Mouse (Mus musculus) gastrocnemius, postnatal 14 days (tissue): ENCODE measurements around the gene Mlycd. TPM values are rescaled to one million over a fixed set of nuclear protein-coding genes. Genes with fewer than 3 reads are reported as not detected.

ENCODE experiments used
- DNase-seq: peaks from one replicate; pipeline ENCODE4 v3.0.0; 2021; ENCODE audit warnings: mixed read lengths
- intact Hi-C: fragments of 180-260 bp; cut with DNase I; formaldehyde crosslinking; loops from one replicate; pipeline ENCODE4 v1.15.1; 2025; ENCODE audit warnings: low total_unique reads
- total RNA-seq, 2 experiments: library from RNA; stranded (reverse); gene quantifications; 2 replicates each; pipeline ENCODE4 v1.2.3; 2021

Gene Mlycd
- total RNA-seq, 2 experiments from 2014 or later, result 67.6 to 94.0 TPM

DNA sequence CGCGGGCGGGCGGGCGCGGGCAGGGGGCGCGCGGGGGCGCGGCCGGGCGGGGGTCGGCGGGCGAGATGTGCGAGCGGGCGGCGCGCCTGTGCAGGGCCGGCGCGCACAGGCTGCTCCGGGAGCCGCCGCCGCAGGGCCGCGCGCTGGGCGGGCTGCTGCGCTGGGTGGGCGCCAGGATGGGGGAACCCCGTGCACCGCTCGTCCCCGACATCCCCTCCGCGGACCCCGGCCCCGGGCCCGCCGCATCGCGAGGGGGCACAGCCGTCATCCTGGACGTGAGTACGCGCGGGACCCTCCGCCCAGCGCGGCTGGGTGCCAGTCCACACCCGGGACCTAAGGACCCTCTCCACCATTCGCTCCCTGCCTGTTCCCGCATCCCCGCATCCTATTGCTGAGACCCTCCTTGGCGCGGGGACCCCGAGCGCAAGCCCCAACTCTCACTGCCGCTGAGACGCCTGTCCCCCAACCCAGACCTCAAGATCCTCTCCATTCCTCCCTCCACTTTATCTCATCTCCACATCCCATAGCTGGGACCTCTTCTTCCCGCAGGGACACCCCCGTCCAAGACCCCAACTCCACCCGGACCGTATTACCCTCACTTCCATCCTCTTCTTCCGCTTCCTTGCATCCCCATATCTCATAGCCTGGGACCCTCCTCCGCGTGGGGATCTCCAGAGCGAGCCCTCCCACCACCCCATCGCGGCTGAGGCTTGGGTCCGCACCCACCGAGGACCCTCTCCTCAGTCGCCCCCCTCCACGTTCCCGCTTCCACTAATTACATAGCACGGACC, 52.5 kb downstream of the Mlycd start:
- intact Hi-C loops, result loop anchor here (5.0 to 10.0 kb wide), 3 partner anchors 50 to 228 kb away; partner anchors contain the start of gene Taf1c
- DNase-seq, result no peak

DNA sequence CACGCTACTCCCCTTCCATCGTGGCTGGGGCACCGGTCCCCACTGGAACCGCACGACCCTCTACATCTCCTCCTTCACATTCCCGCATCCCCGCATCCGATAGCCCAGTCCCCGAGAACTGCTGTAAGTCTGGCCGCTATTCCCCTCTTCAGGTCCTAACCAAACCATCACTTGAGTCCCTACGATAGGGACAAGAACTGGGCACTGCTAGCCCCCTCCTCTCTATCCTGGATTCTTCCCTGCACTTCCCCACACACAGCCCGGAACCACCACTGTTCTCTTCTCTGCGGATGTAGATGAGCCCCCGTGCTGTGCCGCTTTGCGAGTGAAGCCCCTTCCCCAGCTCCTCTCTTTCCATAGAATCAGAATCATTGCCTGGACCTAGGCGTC, 53.1 kb downstream of the Mlycd start:
- intact Hi-C loops, result loop anchor here (5.0 to 10.0 kb wide), 3 partner anchors 50 to 227 kb away; partner anchors contain the start of gene Taf1c
- DNase-seq, result no peak

DNA sequence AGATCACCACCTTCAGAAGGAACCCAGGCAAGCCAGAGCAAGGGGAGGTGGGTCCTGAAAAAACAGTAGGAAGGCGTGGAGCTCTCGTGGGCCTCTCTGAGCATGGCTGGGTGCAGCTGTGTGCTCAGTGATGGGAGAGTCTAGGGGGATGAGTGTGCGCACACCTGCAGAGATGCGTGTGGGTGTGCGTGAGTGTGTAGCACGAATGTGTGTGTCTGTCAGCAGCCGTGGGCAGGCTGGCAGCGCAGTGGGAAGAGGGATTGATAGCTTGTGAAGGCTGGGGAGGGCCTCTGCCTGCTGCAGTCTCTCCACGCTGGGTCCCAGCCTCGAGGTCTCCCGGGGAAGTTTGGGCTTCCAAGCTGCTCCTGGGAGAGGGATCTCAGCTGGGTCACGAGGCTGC, 54.9 kb downstream of the Mlycd start:
- intact Hi-C loops, result loop anchor here (5.0 to 10.0 kb wide), 3 partner anchors 48 to 225 kb away; partner anchors contain the start of gene Taf1c
- DNase-seq, result no peak

DNA sequence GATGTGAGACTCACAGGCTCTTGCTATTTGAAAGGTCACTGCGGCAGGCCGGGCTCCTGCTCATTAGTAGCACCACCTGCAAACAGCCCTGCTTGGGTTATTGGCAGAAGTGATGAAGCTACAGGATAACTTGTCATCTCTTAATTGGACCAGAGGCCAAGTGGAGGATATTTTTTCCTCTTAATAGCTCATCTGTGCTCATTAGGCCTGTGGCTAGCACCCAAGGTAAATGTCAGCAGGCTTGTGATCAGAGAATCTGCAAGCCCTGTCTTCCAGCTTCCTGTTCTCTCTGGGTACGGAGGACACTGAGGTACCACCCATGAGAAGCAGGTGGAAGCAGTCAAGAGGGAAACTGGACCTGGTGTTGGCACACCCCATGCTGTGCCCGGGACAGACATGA, 56.5 kb downstream of the Mlycd start:
- intact Hi-C loops, result no loop called here
- DNase-seq, result no peak

DNA sequence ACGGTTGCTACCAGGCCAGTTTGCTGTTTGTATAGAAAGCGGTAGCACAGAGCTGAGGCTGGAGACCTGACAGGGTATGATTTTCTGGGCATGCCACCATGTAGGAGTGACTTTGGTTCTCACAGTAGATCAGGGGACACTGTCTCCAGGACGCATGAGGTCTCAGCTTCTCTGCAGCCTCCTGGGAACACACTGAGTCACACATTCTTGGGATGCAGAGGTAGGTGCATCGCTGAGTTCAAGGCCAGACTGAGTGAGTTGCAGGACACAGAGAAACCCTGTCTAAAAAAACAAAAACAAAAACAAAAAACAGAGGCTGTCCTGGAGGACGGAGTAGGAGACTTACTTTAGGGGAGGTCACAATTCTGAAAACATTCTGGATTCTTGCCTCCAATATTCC, 58.2 kb downstream of the Mlycd start:
- DNase-seq, result no peak
- intact Hi-C loops, result no loop called here

DNA sequence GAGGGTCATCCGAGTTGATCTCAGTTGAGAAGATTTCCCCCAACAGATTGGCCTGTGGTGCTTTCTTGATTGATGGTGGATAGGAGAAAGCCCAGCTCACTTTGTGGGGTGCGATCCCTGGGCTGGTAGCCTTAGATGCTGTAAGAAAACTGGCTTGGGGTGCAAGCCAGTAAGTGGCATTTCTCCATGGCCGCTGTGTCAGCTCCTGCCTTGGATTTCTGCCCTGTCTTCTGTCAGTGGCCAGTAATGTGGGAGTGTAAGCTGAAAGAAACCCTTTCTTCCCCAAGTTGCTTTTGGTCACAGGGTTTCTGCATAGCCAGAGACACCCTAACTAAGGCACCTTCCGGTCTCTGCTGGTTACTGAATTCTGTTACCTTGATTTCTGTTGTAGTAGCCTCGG, 61.4 kb downstream of the Mlycd start:
- DNase-seq, result no peak
- intact Hi-C loops, result no loop called here

DNA sequence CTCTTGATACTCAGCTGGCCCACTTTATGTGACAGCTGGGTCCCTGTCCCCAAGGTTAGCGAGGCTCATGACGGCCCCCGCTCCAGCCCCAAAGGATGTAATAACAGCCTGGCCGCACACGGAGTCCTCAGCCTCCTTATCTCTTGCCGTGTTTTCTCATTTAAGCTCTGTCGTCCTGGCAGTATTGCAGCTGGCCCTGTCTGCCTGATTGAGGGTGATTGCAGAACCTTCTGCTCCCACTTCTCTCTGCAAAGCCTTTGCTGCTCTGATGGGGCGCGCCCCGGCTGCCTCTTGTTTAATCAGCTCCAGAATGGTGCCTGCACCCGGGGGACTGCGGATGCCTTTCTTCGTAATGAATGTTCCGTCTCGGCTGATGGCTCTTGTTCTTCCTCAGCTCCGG, 65.0 kb downstream of the Mlycd start:
- intact Hi-C loops, result no loop called here
- DNase-seq, result no peak

Other genes starting within 250 kb of the Mlycd start
- gene Hsbp1, start 50.4 kb upstream of the Mlycd start, total RNA-seq, result 100 to 1,000 TPM; 158 to 164 TPM
- 1 to 10 TPM; 3.9 to 5.1 TPM for gene Osgin1, start 39.2 kb downstream of the Mlycd start, total RNA-seq
- gene Necab2, start 51.8 kb downstream of the Mlycd start, total RNA-seq, result under 1 TPM; 0.33 to 0.59 TPM
- not detected for gene Slc38a8, start 106.8 kb downstream of the Mlycd start, total RNA-seq
- gene Mbtps1, start 163.9 kb downstream of the Mlycd start, total RNA-seq, result 10 to 100 TPM; 37.3 to 39.3 TPM
- 10 to 100 TPM; 12.6 to 13.7 TPM for gene Hsdl1, start 180.3 kb downstream of the Mlycd start, total RNA-seq
- gene Dnaaf1, start 180.4 kb downstream of the Mlycd start, total RNA-seq, result not detected
- 1 to 10 TPM; 3.5 to 3.6 TPM for gene Taf1c, start 210.3 kb downstream of the Mlycd start, total RNA-seq
- gene Adad2, start 217.9 kb downstream of the Mlycd start, total RNA-seq, result not detected
- gene Kcng4, start 240.8 kb downstream of the Mlycd start, total RNA-seq, result 1 to 10 TPM; 1.6 to 4.4 TPM